Mouse (Mus musculus): ENCODE measurements at regions not wholly inside any gene's neighbourhood (a gene's known extent, or its start where the extent isn't known, plus 50 kb on each side); places are given as distances from the start of the nearest gene placed in this dataset.

DNA sequence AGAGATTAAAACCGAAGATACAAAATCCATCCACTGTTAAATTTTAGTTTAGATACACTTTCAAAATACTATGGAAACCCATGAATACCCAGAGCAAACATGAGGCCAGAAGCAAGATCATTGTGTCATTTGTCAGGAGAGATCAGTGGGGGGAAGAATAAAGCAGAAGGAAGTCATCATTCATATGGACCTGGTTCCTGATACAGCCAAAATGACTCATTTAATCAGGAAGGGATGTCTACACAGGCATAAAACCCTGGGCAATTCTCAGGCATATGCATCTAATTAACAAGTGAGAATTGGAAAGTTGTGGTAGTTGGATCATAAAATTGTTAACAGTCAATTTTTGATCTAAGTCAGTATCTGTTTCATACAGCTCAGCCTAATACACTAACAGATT, 379.2 kb upstream of the Cited2 start:
- TF ChIP-seq CTCF (IDR thresholded peaks at IDR 0.05), result no peak
- no peak for TF ChIP-seq POLR2A (IDR thresholded peaks at IDR 0.05; ENCODE audit: insufficient read depth, low read depth, low read length)
- TF ChIP-seq EP300 (IDR thresholded peaks at IDR 0.05; ENCODE audit: insufficient read depth, low read depth, low read length), result no peak

All from heart, adult 2 months (tissue).